Mouse (Mus musculus) kidney, adult 8-10 months (tissue): ENCODE results near the gene Kcnmb1.

Source experiments
- DNase-seq, 2 experiments: peaks; one replicate each; pipeline ENCODE4 v3.0.0; 2022

Kcnmb1 gene

GRCm38 (mm10) chr11:34002593-34002965 is 39.8 kb downstream of the Kcnmb1 start:
- no peak for DNase-seq

GRCm38 (mm10) chr11:34007616-34008015 is 44.8 kb downstream of the Kcnmb1 start:
- no peak for DNase-seq

DNA sequence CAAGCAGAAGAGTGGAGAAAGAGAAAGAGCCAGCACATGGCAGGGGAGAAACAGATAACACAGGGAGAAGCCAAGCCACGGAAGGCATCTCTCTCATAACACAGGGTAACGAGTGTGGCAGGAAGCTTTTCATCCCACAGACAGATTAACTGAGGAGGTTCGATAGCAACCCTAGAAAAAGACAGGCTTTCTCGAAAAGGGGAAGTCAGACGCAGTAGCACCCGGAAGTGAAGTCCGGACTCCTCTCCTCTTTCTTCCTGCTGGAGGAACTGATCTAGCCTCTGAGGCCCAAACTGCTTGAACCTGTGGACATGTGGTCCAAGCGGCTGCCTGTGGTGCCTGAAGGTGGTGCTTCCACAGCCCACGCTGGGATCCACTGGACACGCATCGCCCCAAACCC is 45.4 kb downstream of the Kcnmb1 start:
- DNase-seq = no peak

DNA sequence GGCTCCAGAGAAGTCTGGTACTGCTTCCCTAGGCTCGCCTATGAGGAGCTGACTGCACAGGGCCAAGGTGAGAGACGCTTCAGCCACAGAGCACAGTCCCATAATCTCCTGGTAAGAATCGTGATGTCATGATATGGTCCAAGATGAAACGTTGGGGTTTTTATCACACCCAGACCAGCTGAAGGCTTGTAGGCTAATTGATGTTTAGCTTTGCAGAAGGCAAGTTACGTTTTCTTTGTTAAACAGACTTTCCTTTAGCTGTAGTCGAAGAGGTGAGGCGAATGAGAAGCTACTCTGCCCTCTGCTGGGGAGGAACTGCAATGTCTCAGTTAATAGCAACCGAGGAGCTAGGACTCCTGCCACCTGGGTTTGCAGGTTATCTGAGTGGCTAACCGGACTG is 45.9 kb downstream of the Kcnmb1 start:
- DNase-seq = peak; percentile 17 to 46

DNA sequence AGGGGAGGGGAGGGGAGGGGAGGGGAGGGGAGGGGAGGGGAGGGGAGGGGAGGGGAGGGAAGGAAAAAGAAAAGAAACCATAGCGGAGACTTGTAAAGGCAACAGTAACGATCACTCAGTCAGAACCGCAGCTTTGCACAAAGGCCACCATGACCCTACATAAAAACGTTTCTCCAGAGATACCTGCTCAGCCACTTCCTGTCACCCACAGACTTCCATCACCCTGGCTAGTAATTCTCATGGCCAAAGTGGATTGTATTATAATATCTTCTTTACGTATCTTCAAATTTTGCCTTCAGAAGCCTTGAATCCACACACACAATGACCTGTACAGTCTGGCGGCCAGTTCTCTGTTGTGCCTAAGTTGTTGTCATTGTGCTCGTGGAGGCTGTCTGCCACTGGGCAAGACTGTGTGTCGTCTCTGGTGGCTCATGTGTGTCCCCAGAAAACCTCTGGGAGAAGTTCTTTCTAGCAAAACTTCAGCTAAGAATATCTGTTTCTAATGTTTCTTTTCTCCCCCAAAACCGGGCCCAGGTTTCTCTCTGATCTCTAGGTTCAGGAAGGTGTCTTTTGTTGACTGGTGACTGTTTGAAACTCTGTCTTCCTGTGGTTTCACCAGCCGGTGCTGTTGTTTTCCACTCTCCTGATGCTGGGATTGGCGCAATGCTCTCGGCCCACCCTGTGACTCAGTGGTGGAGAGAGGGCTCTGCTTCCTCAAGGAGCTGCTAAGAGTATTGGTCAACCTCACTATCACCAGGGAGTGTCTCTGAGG is 46.7 kb downstream of the Kcnmb1 start:
- no peak for DNase-seq

DNA sequence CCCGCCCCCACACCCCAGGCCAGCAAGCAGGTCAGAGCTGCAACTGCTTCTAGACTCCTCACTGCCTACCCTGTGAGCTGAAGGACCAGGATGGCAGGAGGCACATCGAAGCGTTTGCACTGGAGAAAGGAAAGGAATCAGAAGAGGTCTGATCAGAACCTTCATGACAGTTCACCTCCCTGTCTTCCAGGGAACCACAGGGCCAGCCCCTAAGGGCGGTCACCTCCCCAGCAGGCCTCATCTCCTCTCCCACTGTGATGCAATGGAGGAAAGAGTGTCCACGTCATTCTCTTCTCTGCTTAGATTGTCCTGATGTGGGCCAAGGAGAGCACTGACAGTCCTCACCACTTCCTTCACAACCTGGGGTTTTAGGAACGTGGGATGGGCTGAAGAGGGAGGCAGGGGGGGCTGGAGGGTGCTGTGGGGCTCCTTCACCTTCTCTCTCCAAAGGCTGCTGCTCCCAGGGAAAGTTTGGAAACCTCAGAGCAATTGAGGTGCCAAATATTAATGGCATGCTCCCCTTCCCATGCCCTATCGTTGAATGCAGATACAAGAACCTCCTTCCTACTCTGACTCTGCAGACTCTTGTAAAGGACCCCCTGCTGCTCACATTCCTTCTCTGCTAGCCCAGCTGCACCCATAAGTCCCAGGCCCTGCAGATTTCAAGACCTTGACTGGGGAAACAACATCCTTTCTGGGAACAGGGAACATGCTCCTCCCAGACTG is 47.5 kb downstream of the Kcnmb1 start:
- no peak for DNase-seq

DNA sequence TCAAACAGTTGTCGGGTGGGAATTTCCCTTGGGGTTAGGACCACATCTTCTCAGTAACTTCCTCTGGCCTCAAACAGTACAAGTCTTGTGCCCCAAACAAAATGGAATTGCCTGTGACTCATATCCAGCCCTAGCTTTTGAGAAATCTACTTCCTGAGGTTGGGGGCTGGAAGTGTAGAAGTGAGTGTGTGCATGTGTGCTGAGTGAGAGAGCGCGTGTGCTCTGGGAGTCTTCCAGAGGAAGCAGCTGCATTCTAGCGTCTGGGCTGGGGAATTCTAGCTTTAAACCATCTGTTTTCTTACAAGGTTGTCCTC is 48.0 kb downstream of the Kcnmb1 start:
- DNase-seq = peak in 1 of 2 experiments; percentile 8

GRCm38 (mm10) chr11:34012007-34012652 is 49.3 kb downstream of the Kcnmb1 start:
- DNase-seq = no peak
